Comparison of ENCODE assay signal across 8 mouse cellular contexts in the genomic region with DNA sequence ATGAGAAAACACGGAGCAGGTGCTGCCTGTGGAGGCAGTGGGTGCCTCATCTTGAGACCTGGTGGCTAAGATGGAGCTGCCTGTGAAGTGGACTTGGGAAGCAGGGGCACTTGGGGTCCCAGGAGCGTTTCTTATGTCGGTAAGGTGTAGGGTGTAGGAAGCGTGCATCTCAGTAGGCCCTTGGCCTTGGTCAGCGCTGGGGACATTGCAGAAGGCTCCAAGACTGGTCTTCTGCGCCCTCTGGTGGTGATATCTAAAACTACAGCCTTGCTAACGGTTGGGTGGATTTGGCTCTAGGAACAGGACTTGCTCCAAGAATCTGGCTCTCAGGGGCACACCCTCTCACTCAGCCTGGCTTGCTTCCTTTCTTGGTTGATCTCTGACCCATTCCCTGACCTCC. TPM values are rescaled to one million over a fixed set of nuclear protein-coding genes. Genes with fewer than 3 reads are reported as not detected.
DNase-seq lines count a peak whose midpoint lies in the region; ATAC-seq and TF ChIP-seq lines count a peak whose summit lies in the region.

No protein-coding gene starts in this region.

- H3K27me3 ChIP-seq in embryonic facial prominence, embryonic 15.5 days = no peaks in the 10 kb centered on the region
- H3K27me3 ChIP-seq in heart, embryonic 10.5 days (ENCODE audit: insufficient read depth, poor library complexity, severe bottlenecking) = no peaks in the 10 kb centered on the region
- H3K27me3 ChIP-seq in kidney, embryonic 14.5 days (ENCODE audit: control insufficient read depth, insufficient read depth, low read length) = no peaks in the 10 kb centered on the region

- H3K9me3 ChIP-seq in embryonic facial prominence, embryonic 15.5 days (replicated peaks) = no peaks in the 10 kb centered on the region
- H3K9me3 ChIP-seq in heart, embryonic 10.5 days = no peaks in the 10 kb centered on the region
- no peaks in the 10 kb centered on the region for H3K9me3 ChIP-seq in kidney, embryonic 14.5 days (ENCODE audit: control insufficient read depth, low read length)

- ATAC-seq in embryonic facial prominence, embryonic 15.5 days (ENCODE audit: insufficient number of reproducible peaks, low FRiP score, low TSS enrichment, low read depth) = peak; percentile 77
- peak; percentile 83 for ATAC-seq in kidney, embryonic 14.5 days (ENCODE audit: low FRiP score, low TSS enrichment)

- DNase-seq in 416B (ENCODE audit: low read depth) (peak; percentile 90), liver (peak; percentile 82)
- peak; percentile 90 for DNase-seq in heart, embryonic 10.5 days (ENCODE audit: low spot score)
- peak; percentile 57 to 80 for DNase-seq in monocyte, adult 2 months (ENCODE audit: low read depth in 1 of 2, low spot score in 2 of 2)
- DNase-seq in spleen, postnatal 14 days (ENCODE audit: low spot score in 2 of 2) = peak; percentile 58 to 84

- peaks cover 11% of the 10 kb centered on the region for H3K4me1 ChIP-seq in bone marrow, adult 2 months (ENCODE audit: control insufficient read depth, insufficient read depth, low read length)
- peaks cover 12% of the 10 kb centered on the region; the same call in 1 of the 2 replicates for H3K4me1 ChIP-seq in embryonic facial prominence, embryonic 15.5 days
- H3K4me1 ChIP-seq in heart, embryonic 10.5 days = peaks cover 9% of the 10 kb centered on the region
- H3K4me1 ChIP-seq in kidney, embryonic 14.5 days (ENCODE audit: control insufficient read depth, insufficient read depth, low read length) = peaks cover 8% of the 10 kb centered on the region

- no peak overlapping the region for H3K9ac ChIP-seq in embryonic facial prominence, embryonic 15.5 days
- no peak overlapping the region for H3K9ac ChIP-seq in kidney, embryonic 14.5 days (ENCODE audit: low read depth, low read length)

- 4% methylated on average over 7 of the region's 7 CpGs for WGBS in bone marrow, adult 2 months
- WGBS in embryonic facial prominence, embryonic 15.5 days = 2% methylated on average over 7 of the region's 7 CpGs
- 3% methylated on average over 7 of the region's 7 CpGs for WGBS in heart, embryonic 10.5 days
- WGBS in kidney, embryonic 14.5 days = 4% methylated on average over 7 of the region's 7 CpGs

- peak; percentile 92 for TF ChIP-seq CTCF in bone marrow, adult 2 months (IDR thresholded peaks at IDR 0.05; ENCODE audit: control insufficient read depth, insufficient read depth, low read length)

- peak overlapping the region; percentile 53 for H3K27ac ChIP-seq in bone marrow, adult 2 months (ENCODE audit: control insufficient read depth, insufficient read depth, low read depth, low read length, poor library complexity)
- H3K27ac ChIP-seq in embryonic facial prominence, embryonic 15.5 days (replicated peaks) = no peak overlapping the region
- H3K27ac ChIP-seq in heart, embryonic 10.5 days = peak overlapping the region; percentile 30; the same call in 1 of the 2 replicates
- no peak overlapping the region for H3K27ac ChIP-seq in kidney, embryonic 14.5 days (ENCODE audit: low read depth, low read length)

- TF ChIP-seq POLR2A in bone marrow, adult 2 months (IDR thresholded peaks at IDR 0.05; ENCODE audit: borderline replicate concordance, control insufficient read depth, low read depth, low read length) = no peak

- peak overlapping the region; percentile 44 for H3K4me2 ChIP-seq in embryonic facial prominence, embryonic 15.5 days (replicated peaks)
- peak overlapping the region; percentile 44 for H3K4me2 ChIP-seq in kidney, embryonic 14.5 days (replicated peaks; ENCODE audit: low read depth, low read length)

- peaks cover 38% of the 10 kb centered on the region for H3K36me3 ChIP-seq in embryonic facial prominence, embryonic 15.5 days
- peaks cover 42% of the 10 kb centered on the region for H3K36me3 ChIP-seq in heart, embryonic 10.5 days
- peaks cover 13% of the 10 kb centered on the region; the same call in 1 of the 2 replicates for H3K36me3 ChIP-seq in kidney, embryonic 14.5 days (ENCODE audit: control insufficient read depth, insufficient read depth, low read length)

- peak overlapping the region; percentile 0 for H3K4me3 ChIP-seq in bone marrow, adult 2 months (replicated peaks; ENCODE audit: control insufficient read depth, low read depth, low read length)
- H3K4me3 ChIP-seq in embryonic facial prominence, embryonic 15.5 days (replicated peaks) = peak overlapping the region; percentile 18; the same call in 1 of the 2 replicates
- H3K4me3 ChIP-seq in heart, embryonic 10.5 days = peak overlapping the region; percentile 45; the same call in 1 of the 2 replicates
- peak overlapping the region; percentile 4; the same call in 1 of the 2 replicates for H3K4me3 ChIP-seq in kidney, embryonic 14.5 days (ENCODE audit: low read length)

RNA-seq across cellular contexts. Expression of a gene that starts 9.7 kb away (rescaled TPM):
- polyA plus RNA-seq in bone marrow, adult 2 months (2011; ENCODE audit: insufficient read depth, insufficient read length, low replicate concordance, missing spikeins) = 25.3 and 31.3 TPM in 2 replicates
- 38.1 and 40.9 TPM in 2 replicates for polyA plus RNA-seq in embryonic facial prominence, embryonic 15.5 days (2015; fragmentation: Nextera tagmentation; extraction: Ambion mirVana)
- polyA plus RNA-seq in heart, embryonic 10.5 days (2016; fragmentation: Nextera tagmentation; extraction: Ambion mirVana) = 32.8 and 34.9 TPM in 2 replicates
- polyA plus RNA-seq in kidney, embryonic 14.5 days (2014; fragmentation: Nextera tagmentation; extraction: Ambion mirVana) = 16.3 and 85.4 TPM in 2 replicates

RNA-seq across cellular contexts. Expression of a gene that starts 25.0 kb away (rescaled TPM):
- 7.2 and 13.9 TPM in 2 replicates for polyA plus RNA-seq in bone marrow, adult 2 months (2011; ENCODE audit: insufficient read depth, insufficient read length, low replicate concordance, missing spikeins)
- 17.9 and 18.4 TPM in 2 replicates for polyA plus RNA-seq in embryonic facial prominence, embryonic 15.5 days (2015; fragmentation: Nextera tagmentation; extraction: Ambion mirVana)
- polyA plus RNA-seq in heart, embryonic 10.5 days (2016; fragmentation: Nextera tagmentation; extraction: Ambion mirVana) = 18.0 and 23.1 TPM in 2 replicates
- polyA plus RNA-seq in kidney, embryonic 14.5 days (2014; fragmentation: Nextera tagmentation; extraction: Ambion mirVana) = 10.4 and 19.9 TPM in 2 replicates

Comparison
In these comparisons a context has a peak if more than half of its experiments do, and no peak if none do; other contexts are left out.
1. H3K27ac ChIP-seq: peak in bone marrow, adult 2 months (single experiment) and heart, embryonic 10.5 days (single experiment); none in embryonic facial prominence, embryonic 15.5 days (single experiment) and kidney, embryonic 14.5 days (single experiment).
2. Peak in every context shown above with its lines, with median percentiles within 50 percentile points of each other: DNase-seq and H3K4me3 ChIP-seq.